Mouse (Mus musculus) adrenal gland (tissue): Measurements from ENCODE around the gene Hyal3.

Experiments
- intact Hi-C: fragments of 180-260 bp; cut with DNase I; formaldehyde crosslinking; loops from one replicate; pipeline ENCODE4 v1.15.1; 2025

Gene Hyal3

DNA sequence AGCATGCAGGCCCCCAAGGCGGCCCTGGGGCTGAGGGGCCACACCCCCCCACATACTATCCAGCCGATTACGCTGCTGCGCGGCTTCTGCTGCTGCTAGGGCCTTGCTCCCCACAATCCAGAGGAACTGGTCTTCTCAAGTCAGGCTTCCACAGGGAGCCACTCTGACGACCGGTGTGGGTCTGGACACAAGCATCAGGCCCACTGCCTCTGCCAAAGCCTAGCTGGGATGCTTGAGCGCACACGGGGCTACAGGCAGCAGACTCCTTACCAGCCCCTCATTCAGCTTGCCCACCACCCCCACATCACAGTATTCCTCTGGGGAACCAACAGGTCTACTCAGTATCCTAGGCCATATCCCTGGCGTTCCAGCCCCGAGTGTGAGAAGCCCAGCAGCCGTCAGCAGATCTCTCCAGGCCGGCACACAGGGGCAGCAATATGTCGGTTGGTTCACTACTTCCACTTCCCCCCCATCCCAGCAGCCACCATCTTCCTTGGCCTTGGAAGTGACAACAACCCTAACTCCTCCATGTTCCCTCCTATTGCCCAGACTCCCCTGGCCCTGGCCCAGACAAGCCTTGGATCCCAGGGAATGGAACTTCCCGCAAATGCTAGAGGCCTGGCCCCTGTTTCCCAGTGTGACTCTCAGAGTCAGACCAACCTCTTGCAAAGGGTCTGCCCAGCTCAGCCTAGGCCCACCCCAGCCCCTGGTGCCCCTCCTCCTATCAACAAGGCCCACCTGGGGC is 53.2 kb downstream of the Hyal3 start:
- intact Hi-C loops, result no loop called here

DNA sequence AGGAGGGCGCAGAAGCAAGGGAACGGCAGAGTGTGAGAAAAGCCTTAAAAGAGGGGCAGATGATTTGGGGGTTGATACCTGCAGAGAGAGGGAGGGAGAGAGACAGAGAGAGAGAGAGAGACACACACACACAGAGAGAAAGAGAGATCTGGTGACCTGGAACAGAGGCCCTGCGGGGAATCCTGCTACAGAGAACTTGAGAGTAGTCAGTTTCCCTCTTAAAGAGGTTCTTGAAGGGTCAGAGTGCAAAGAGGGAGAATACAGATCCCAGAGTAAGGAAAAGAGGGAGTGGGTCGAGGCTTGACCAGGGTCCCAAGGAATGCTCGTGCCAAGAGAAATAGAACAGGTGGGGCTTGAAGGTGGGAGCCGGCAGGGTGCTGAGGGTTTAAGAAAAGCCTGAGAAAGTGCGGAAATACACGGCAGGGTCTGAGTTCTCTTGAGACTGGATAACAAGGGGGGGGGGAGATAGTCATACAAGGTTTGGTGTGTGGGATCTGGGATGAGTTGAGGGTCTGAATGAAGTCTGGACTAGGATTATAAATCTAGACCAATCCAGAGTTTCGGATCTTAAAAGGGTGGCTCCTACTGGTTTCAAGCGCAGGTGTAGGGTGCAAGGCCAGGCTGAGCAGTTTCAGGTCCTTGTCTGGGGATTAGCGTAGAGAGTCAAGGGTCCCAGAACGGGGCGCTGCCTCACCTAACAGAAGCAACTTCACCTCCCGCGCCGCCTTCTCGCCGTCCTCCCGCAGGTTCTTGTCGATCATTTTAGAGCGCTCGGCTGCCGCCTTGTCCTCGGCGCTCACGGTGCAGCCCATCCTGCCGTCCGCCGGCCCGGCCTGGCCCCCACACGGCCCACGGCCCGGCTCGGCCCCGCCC is 54.0 kb downstream of the Hyal3 start:
- intact Hi-C loops, result no loop called here

DNA sequence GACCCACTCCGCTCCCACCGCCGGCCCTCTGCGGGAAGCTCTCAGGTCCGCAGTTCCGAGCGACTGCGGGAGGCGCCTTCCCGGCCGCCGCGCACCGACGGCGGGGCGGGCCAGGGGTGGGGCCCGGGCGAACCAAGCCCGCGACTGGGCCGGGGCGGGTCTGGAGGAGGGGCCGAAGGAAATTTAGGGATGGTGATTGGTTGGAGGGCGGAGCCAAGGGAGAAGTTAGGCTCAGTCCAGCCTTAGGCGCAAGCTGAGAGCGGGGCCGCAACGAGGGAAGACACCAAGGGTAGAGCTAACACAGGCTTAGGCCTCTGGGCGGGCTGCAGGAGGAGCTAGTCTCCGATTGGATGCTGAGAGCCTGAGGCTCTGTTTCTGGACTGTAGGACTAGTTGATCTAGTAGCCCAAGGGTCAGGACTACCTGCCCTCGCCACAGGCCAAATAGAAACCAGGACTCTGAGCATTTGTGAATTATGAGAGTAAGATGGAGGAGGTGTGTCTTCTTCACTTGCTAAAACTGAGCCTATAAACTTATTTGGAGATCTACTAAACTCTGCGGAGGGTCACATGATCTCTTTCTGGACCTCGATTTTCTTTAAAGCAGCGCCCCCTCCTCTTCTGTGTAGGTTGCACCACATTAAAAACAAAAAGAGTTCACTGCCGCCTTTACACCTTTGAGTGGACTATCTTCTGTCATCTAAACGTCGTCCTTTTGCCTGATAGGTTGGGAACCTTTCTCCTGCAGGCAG is 54.8 kb downstream of the Hyal3 start, which contains the start of gene Gnai2:
TSS of gene Gnai2 (minus strand) at position 89 of the 750 bp plus-strand sequence.
- intact Hi-C loops, result no loop called here
